Mouse (Mus musculus) C2C12 (cell line): ENCODE data around the gene Tbk1. TPM values are rescaled to one million over a fixed set of nuclear protein-coding genes. Genes with fewer than 3 reads are reported as not detected.
A peak's percentile ranks its signal among the peaks of the same experiment; 100 is the strongest.

Source experiments
- H3K27me3 ChIP-seq: one replicate; pipeline ENCODE4 v1.6.1; 2011; ENCODE audit not compliant: control insufficient read depth, insufficient read depth, insufficient read length
- H3K36me3 ChIP-seq: one replicate; pipeline ENCODE4 v1.6.1; 2011; ENCODE audit not compliant: control insufficient read depth, insufficient read depth
- H3K4me3 ChIP-seq: one replicate; pipeline ENCODE4 v1.5.1; 2011; ENCODE audit warnings: mild to moderate bottlenecking, control low read depth; ENCODE audit not compliant: poor library complexity, insufficient read depth, severe bottlenecking
- H3K79me2 ChIP-seq: one replicate; pipeline ENCODE4 v1.6.1; 2011; ENCODE audit not compliant: control insufficient read depth, insufficient read depth
- H3K79me3 ChIP-seq: one replicate; pipeline ENCODE4 v1.6.1; 2011; ENCODE audit warnings: low read depth, control low read depth
- H3ac ChIP-seq: one replicate; pipeline ENCODE3; 2011; ENCODE audit warnings: low read depth; ENCODE audit not compliant: control insufficient read depth, insufficient read length
- CEBPB ChIP-seq: IDR thresholded peaks from one replicate; pipeline ENCODE4 v1.6.1; 2011; ENCODE audit warnings: low read depth, mild to moderate bottlenecking, control low read depth, moderate library complexity
- CTCF ChIP-seq: IDR thresholded peaks from one replicate; pipeline ENCODE4 v1.5.1; 2011; ENCODE audit not compliant: control insufficient read depth, insufficient read depth, insufficient read length
- FOSL1 ChIP-seq: IDR thresholded peaks from one replicate; pipeline ENCODE4 v1.8.0; 2011; ENCODE audit warnings: mild to moderate bottlenecking, low read length; ENCODE audit not compliant: poor library complexity, insufficient read depth, severe bottlenecking
- MAX ChIP-seq: IDR thresholded peaks from one replicate; pipeline ENCODE4 v1.6.1; 2011; ENCODE audit warnings: mild to moderate bottlenecking, control low read depth
- MYOD1 ChIP-seq: IDR thresholded peaks from one replicate; pipeline ENCODE4 v1.6.1; 2011; ENCODE audit warnings: low read depth; ENCODE audit not compliant: control insufficient read depth, insufficient read length
- MYOG ChIP-seq: IDR thresholded peaks from one replicate; pipeline ENCODE4 v1.6.1; 2011; ENCODE audit not compliant: control insufficient read depth, insufficient read length; ENCODE audit errors: extremely low read depth
- USF1 ChIP-seq: IDR thresholded peaks from one replicate; pipeline ENCODE4 v1.6.1; 2011; ENCODE audit warnings: low read depth, mild to moderate bottlenecking, control low read depth, moderate library complexity
- polyA plus RNA-seq: library from polyadenylated mRNA; unstranded; fragments of >200 nt; fragmentation: generic; extraction: Trizol; gene quantifications from one replicate; pipeline ENCODE4 v1.2.1, GENCODE M21; 2012; ENCODE audit warnings: missing spikeins

Gene Tbk1
- polyA plus RNA-seq, 1 experiment = 10.7 TPM

DNA sequence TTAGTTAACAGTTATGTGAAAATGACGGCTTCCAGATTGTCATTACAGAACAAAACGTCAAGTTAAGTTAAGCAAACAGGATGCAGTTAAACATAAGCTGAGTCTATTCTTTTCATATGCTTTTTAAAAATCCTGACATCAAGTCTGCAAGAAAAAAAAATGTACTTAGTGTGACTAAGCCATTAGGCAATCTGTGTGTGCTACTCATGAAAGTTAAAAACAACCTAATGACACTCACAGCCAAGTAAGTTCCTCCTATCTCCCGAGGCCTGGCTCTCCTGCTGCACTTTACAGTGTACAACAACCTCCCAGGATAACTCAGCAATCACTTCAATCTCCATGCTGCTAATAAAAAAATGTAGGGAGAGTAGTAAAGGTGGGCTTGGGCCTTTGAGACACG is 17.0 kb upstream of the Tbk1 start:
- Histone ChIP-seq H3K4me3 (no peak overlapping the region), H3K79me3 (peaks cover 1% of the 10 kb centered on the region), H3K79me2 (no peaks in the 10 kb centered on the region), H3ac (no peak overlapping the region), H3K36me3 (peaks cover 97% of the 10 kb centered on the region), H3K27me3 (no peaks in the 10 kb centered on the region)
- TF ChIP-seq MAX = no peak
- TF ChIP-seq CEBPB = no peak
- no peak for TF ChIP-seq CTCF
- no peak for TF ChIP-seq FOSL1
- TF ChIP-seq MYOG = no peak
- TF ChIP-seq USF1 = no peak
- no peak for TF ChIP-seq MYOD1

GRCm38 (mm10) chr10:121601272-121601671 is 14.7 kb upstream of the Tbk1 start:
- Histone ChIP-seq H3K79me2 (no peaks in the 10 kb centered on the region), H3K79me3 (peaks cover 1% of the 10 kb centered on the region), H3K27me3 (no peaks in the 10 kb centered on the region), H3K36me3 (peaks cover 99% of the 10 kb centered on the region), H3K4me3 (no peak overlapping the region), H3ac (no peak overlapping the region)
- TF ChIP-seq FOSL1 (no peak), USF1 (no peak), MYOG (no peak)

DNA sequence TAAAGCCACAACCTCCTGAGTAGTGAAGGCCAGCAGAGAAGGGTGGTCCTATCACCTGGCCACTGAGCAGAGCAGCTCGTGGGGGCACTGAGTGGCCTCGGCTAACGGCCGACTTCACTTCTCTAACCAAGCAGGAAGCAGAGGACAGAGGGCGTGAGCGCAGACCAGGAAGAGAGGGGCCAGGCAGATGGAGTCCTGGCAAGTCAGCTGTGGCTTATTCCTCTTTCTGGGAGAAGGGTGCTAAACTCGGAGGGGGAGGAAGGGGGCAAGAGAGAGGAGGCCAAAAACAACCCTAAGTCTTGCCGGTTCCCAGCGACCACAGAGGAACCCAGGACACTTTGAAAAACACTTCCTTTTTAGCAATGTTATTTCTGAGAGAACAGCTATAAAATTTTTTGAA is 10.0 kb upstream of the Tbk1 start:
- H3K79me3 ChIP-seq = no peaks in the 10 kb centered on the region
- TF ChIP-seq MYOG = no peak
- no peak for TF ChIP-seq CTCF
- no peak for TF ChIP-seq MAX
- TF ChIP-seq MYOD1 = no peak
- TF ChIP-seq CEBPB = no peak
- no peak for TF ChIP-seq FOSL1
- TF ChIP-seq USF1 = no peak
- H3ac ChIP-seq = no peak overlapping the region
- H3K36me3 ChIP-seq = peaks cover 93% of the 10 kb centered on the region
- H3K27me3 ChIP-seq = no peaks in the 10 kb centered on the region
- H3K79me2 ChIP-seq = no peaks in the 10 kb centered on the region
- no peak overlapping the region for H3K4me3 ChIP-seq

DNA sequence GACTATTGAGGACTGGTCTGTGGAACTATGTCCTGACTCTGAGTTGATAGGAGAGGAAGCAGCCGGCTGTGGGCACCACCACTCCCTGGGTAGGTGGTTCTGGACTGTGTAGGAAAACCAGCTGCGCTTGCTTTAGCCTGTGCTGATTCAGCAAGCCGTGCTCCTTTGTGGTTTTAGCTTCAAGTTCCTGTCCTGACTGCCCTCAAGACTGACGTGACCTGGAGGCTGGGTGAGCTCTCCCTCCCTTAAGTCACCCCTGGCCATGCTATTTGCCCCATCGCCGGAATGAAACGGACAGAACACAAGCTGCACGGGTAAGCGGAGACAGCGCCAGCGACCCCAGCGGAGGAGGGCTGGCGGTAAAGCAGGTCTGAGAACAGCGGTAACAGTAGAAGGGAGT is 4.5 kb upstream of the Tbk1 start:
- no peak overlapping the region for H3ac ChIP-seq
- H3K79me3 ChIP-seq = peaks cover 2% of the 10 kb centered on the region
- H3K36me3 ChIP-seq = peaks cover 67% of the 10 kb centered on the region
- H3K4me3 ChIP-seq = no peak overlapping the region
- peaks cover 8% of the 10 kb centered on the region for H3K79me2 ChIP-seq
- no peaks in the 10 kb centered on the region for H3K27me3 ChIP-seq
- TF ChIP-seq FOSL1 (no peak), USF1 (no peak), MAX (no peak), MYOD1 (no peak), CTCF (no peak), CEBPB (no peak), MYOG (no peak)

DNA sequence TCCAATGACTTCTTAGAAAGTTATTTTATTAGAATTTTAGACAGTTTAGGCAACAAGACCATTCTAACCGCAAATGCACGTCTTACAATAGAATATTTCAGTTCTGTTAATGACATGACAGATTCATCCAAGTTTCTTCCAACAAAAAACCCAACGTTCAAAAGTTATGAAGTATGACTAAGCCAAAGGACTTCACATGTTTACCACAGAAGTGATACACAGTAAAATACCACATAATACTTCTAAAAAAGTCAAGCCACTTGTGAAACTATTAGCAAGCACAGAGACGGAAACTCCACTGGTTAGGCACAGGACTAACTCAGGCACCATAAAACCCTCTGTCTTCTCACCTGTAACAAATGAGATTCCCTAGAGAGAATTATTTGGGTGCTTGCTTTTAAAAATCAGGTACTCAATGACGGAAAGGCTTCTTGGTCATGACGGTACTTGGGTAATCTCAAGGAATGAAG is 819 bp upstream of the Tbk1 start:
- peaks cover 39% of the 10 kb centered on the region for H3K79me3 ChIP-seq
- H3K36me3 ChIP-seq = peaks cover 63% of the 10 kb centered on the region
- TF ChIP-seq MAX = no peak
- TF ChIP-seq FOSL1 = no peak
- TF ChIP-seq USF1 = no peak
- TF ChIP-seq MYOD1 = no peak
- TF ChIP-seq CEBPB = no peak
- TF ChIP-seq CTCF = no peak
- TF ChIP-seq MYOG = no peak
- H3ac ChIP-seq = no peak overlapping the region
- no peaks in the 10 kb centered on the region for H3K27me3 ChIP-seq
- peaks cover 45% of the 10 kb centered on the region for H3K79me2 ChIP-seq
- H3K4me3 ChIP-seq = peak overlapping the region; percentile 86

DNA sequence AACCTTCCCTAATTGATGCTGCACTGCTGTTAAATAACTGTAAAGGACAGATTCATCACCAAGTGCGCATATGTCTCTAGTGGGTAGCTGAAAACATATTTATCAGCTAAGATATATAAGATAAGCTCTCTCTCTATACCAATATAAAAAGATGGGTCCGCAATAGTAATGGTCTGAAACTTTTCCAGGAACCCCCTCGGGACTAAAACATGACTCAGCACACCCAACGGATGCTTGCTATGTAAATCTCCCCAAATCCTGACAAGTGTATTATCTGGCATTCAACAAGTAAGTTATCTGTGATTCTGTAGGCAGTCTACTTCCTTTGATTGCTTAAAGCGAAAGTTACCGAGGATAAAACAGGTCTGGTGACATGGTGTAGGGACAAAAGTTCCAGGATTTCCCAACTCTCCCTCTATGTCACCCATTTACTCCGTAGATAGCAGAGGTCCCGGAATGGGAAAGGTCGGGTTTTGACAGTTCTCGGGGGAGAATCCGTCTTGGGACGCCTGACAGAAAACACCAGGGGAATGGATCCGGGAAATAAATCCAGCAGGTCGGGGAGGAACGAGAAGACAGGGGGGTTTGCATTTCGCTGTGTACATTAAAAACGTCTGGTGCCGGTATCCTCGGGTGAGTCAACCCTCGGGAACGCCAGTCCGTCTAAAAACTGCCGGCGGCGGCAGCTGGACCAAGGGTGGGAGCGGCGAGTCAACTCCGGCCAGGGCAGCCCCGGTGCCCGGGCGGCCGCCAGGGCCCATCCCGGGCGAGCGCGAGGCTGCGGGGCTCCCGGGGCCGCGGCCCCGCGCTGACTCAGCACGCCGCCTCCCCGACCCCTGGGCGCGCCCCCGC is 570 bp downstream of the Tbk1 start:
- Histone ChIP-seq H3K36me3 (peaks cover 64% of the 10 kb centered on the region), H3K79me2 (peaks cover 59% of the 10 kb centered on the region), H3K4me3 (peak overlapping the region; percentile 86), H3ac (peak overlapping the region; percentile 89), H3K79me3 (peaks cover 50% of the 10 kb centered on the region), H3K27me3 (no peaks in the 10 kb centered on the region)
- TF ChIP-seq FOSL1 = peak; percentile 38
- no peak for TF ChIP-seq MAX
- TF ChIP-seq USF1 = no peak
- no peak for TF ChIP-seq CEBPB
